Mouse (Mus musculus) naive thymus-derived CD4-positive, alpha-beta T cell, adult 2 months (primary cell): ENCODE measurements around the gene Zfp951.
"Not testable (repeated sequence)": the region's sequence is repeated elsewhere in the genome, so short reads cannot be mapped to it uniquely, and the experiment has no call there.

Experiments used
- DNase-seq: peaks from one replicate; pipeline ENCODE4 v3.0.0-alpha.2; 2011; ENCODE audit warnings: low read depth

The Zfp951 gene

DNA sequence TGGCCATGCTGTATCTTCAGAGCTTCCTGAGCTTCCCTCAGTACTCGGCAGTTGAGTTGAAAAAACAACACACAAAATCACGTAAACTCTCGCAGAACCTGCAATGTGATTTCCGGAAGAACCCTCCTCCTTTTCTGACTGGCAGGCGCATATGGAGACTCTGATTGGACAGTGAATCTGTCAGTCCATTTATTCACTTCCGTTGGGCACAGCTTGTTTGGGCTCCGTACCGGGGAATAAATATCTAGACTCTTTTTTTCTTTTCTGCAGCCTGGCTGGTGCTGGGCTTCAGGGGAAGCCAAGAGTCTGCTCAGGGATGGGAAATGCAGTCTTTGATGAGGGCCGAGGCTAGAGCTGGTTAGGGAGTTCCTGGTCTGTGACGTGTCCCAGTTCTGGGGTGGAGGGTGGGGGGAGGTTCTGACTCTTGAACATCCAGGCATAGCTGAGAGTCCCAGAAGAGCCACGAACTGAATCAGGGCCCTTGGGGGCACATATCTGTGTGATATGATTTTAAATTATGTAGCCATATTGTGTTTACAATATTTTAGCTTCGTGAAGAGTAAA lies at the start of gene Zfp951:
Gene Zfp951 (minus strand): TSS at position 109 of the 564 bp plus-strand sequence.
- peak; percentile 82 for DNase-seq

DNA sequence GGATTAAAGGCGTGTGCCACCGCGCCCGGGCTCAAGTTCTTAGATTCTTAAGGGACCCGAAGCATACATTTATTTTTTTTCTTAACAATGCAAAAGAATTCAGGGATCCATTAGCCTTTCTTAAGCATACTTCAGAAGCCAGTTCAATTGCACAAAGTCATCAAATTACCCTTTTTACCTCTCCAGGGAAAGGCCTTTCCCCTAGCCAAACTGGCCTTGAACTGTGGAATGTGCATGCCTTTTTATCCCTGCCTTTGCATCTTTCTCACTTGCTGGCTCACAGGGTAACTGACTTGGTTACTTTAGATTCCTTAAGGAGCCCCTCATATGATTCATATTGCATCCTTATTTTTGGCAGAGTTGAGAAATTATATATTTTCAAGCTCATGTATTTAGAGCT lies 46.7 kb upstream of the Zfp951 start:
- not testable (repeated sequence) for DNase-seq

DNA sequence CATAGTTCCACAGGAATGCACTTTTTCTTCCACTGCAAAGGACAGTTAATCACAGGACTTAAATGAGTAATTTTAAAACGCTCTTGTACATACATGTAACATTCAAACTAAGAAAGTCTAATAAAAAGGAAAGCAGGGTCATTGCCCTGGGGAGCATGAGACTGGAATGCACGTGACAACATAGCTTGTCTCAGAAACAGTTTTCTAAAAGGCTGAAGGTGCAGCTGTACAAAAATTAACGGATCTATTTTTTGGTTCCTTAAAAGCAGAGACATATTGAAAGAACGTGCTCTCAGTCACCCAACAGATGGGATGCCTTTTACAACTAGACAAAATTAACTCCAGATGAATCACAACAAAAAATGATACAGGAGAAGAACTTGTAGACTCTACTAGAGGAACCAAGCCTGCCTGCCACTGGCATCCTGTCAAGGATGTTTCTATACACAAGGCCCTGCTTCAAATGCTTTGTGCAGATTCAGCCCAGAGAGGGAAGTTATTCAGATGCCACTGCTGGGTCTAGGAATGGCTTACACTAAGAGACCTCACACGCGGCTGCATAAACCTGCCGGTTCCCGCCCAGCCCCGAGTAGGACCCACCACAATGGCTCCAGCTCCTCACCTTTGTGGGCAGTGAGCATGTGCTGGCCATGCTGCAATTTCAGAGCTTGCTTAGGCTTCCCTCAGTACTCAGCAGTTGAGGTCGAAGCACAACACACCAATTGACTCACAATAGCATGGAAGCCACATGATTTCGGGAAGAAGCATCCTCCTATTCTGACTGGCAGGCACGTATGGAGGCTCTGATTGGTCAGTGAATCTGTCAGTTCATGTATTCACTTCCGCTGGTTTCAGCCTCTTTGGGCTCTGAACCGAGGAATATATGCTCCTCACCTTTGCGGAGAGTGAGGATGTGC lies 567 bp downstream of the Zfp951 start:
- not testable (repeated sequence) for DNase-seq

DNA sequence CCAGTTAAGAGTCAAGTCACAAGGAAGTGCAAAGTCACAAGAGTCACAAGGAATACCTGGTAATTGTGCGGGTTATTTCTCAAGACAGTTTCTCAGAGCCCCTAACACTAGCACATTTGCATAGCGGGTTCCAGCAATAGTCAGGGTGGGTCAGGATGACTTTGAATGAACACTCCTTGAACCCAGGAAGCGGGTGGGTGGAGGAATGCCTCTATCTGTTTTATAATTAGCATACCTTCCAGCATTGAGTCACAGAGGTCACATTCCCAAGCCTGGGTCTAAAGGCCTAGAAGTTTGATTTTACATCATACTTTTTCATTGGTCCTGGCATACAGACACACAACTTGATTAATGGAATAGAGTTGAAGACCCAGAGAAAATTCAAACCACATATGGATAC lies 5.3 kb downstream of the Zfp951 start:
- not testable (repeated sequence) for DNase-seq

- DNase-seq = no peak
These were observed 26.5 kb downstream of the Zfp951 start for GRCm38 (mm10) chr5:104833330-104833729.

DNA sequence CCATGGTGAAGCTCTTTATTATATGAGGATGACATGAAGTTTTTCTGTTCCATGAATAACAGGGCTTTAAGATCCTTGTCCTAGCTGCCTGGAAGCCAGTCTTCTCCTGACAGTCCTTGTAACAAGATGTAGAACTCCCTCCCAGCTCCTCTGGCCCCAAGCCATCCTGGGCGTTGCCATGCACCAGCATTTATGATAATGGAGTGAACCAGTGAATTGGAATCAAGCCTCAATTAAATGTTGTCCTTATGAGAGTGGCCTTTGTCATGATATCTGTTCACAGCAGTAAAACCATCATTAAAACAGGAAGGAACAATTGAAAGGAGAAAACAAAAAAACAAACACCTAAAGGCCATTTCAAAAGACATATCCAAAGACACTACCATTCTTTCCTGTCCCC lies 30.3 kb downstream of the Zfp951 start:
- DNase-seq = no peak

DNA sequence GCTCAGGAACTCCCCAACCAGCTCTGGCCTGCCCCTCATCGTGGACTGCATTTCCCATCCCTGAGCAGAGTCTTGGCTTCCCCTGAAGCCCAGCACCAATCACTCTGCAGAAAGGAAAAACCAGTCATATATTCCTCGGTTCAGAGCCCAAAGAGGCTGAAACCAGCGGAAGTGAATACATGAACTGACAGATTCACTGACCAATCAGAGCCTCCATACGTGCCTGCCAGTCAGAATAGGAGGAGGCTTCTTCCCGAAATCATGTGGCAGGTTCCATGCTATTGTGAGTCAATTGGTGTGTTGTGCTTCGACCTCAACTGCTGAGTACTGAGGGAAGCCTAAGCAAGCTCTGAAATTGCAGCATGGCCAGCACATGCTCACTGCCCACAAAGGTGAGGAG lies 89.7 kb downstream of the Zfp951 start:
- DNase-seq = not testable (repeated sequence)
